ENCODE assay signal across 8 mouse cellular contexts in genomic region chrX:11734505-11735435, GRCm38 (mm10).
DNase-seq lines count a peak whose midpoint lies in the region; ATAC-seq and TF ChIP-seq lines count a peak whose summit lies in the region.

No protein-coding gene starts in this region.

- H3K9ac ChIP-seq in lung, embryonic 14.5 days, result no peak overlapping the region
- H3K9ac ChIP-seq in stomach, embryonic 14.5 days (replicated peaks; ENCODE audit: low read depth, low read length), result no peak overlapping the region

- no peak overlapping the region for H3K4me2 ChIP-seq in lung, embryonic 14.5 days
- H3K4me2 ChIP-seq in stomach, embryonic 14.5 days (replicated peaks; ENCODE audit: low read depth, low read length), result no peak overlapping the region

- ATAC-seq in lung, embryonic 14.5 days (ENCODE audit: insufficient read depth), result peak; percentile 50; the same call in 1 of the 2 replicates
- peak; percentile 54 for ATAC-seq in stomach, embryonic 14.5 days (ENCODE audit: insufficient number of reproducible peaks, insufficient read depth, low FRiP score, low read depth)
- no peak for ATAC-seq in erythroid progenitor cell, adult 5-6 weeks (replicated peaks; ENCODE audit: low FRiP score, poor library complexity, severe bottlenecking)

- 30% methylated on average over 25 of the region's 27 CpGs for WGBS in lung, embryonic 14.5 days
- 17% methylated on average over 27 of the region's 27 CpGs for WGBS in forebrain, embryonic 10.5 days
- WGBS in stomach, embryonic 14.5 days, result 36% methylated on average over 27 of the region's 27 CpGs

- peak overlapping the region; percentile 63; the same call in 1 of the 2 replicates for H3K27ac ChIP-seq in lung, embryonic 14.5 days (ENCODE audit: low read depth)
- H3K27ac ChIP-seq in forebrain, embryonic 10.5 days, result peak overlapping the region; percentile 56
- H3K27ac ChIP-seq in stomach, embryonic 14.5 days (ENCODE audit: low read length), result peak overlapping the region; percentile 33; the same call in 1 of the 2 replicates
- H3K27ac ChIP-seq in layer of hippocampus, adult 2 months, result no peak overlapping the region

- peak; percentile 46 for DNase-seq in lung, embryonic 14.5 days
- DNase-seq in lung, postnatal 10 days, result no peak
- peak; percentile 33 for DNase-seq in forebrain, embryonic 10.5 days (ENCODE audit: extremely low spot score, low spot score)
- peak; percentile 19 to 59 for DNase-seq in kidney, postnatal 25 days
- no peak for DNase-seq in layer of hippocampus, adult 2 months (ENCODE audit: low spot score in 2 of 2)
- DNase-seq in cerebellum, adult 9-10 months, result no peak

- TF ChIP-seq CTCF in lung, embryonic 14.5 days (IDR thresholded peaks at IDR 0.05; ENCODE audit: low read depth), result no peak
- no peak for TF ChIP-seq CTCF in layer of hippocampus, adult 2 months (conservative IDR thresholded peaks at IDR 0.05)

- no peaks in the 10 kb centered on the region for H3K27me3 ChIP-seq in lung, embryonic 14.5 days (ENCODE audit: insufficient read depth, low read length)
- peaks cover 95% of the 10 kb centered on the region for H3K27me3 ChIP-seq in forebrain, embryonic 10.5 days (ENCODE audit: poor library complexity, severe bottlenecking)
- no peaks in the 10 kb centered on the region for H3K27me3 ChIP-seq in stomach, embryonic 14.5 days (ENCODE audit: control insufficient read depth, insufficient read depth, low read length)

- H3K4me3 ChIP-seq in lung, embryonic 14.5 days (ENCODE audit: low read depth, low read length), result no peak overlapping the region
- H3K4me3 ChIP-seq in forebrain, embryonic 10.5 days, result no peak overlapping the region; the same call in 1 of the 2 replicates
- no peak overlapping the region for H3K4me3 ChIP-seq in stomach, embryonic 14.5 days (ENCODE audit: low read depth, low read length)
- H3K4me3 ChIP-seq in layer of hippocampus, adult 2 months, result no peak overlapping the region

- no peaks in the 10 kb centered on the region for H3K36me3 ChIP-seq in lung, embryonic 14.5 days (ENCODE audit: insufficient read depth)
- no peaks in the 10 kb centered on the region for H3K36me3 ChIP-seq in forebrain, embryonic 10.5 days (replicated peaks)
- H3K36me3 ChIP-seq in stomach, embryonic 14.5 days (ENCODE audit: control insufficient read depth, insufficient read depth, low read length), result no peaks in the 10 kb centered on the region

- peaks cover 11% of the 10 kb centered on the region; the same call in 1 of the 2 replicates for H3K4me1 ChIP-seq in lung, embryonic 14.5 days (ENCODE audit: insufficient read depth)
- H3K4me1 ChIP-seq in forebrain, embryonic 10.5 days, result peaks cover 20% of the 10 kb centered on the region
- H3K4me1 ChIP-seq in stomach, embryonic 14.5 days (ENCODE audit: control insufficient read depth, insufficient read depth, low read length), result no peaks in the 10 kb centered on the region

- no peaks in the 10 kb centered on the region for H3K9me3 ChIP-seq in lung, embryonic 14.5 days (ENCODE audit: low read depth, low read length)
- no peaks in the 10 kb centered on the region for H3K9me3 ChIP-seq in forebrain, embryonic 10.5 days
- H3K9me3 ChIP-seq in stomach, embryonic 14.5 days (ENCODE audit: control insufficient read depth, low read depth, low read length), result no peaks in the 10 kb centered on the region

Comparison
In these comparisons a context has a peak if more than half of its experiments do, and no peak if none do; other contexts are left out.
1. DNase-seq: peak in lung, embryonic 14.5 days (single experiment), forebrain, embryonic 10.5 days (single experiment) and kidney, postnatal 25 days (2 of 2); none in lung, postnatal 10 days (single experiment), layer of hippocampus, adult 2 months (0 of 2) and cerebellum, adult 9-10 months (single experiment).